Mouse (Mus musculus) fat pad, adult 2 months (tissue): ENCODE results near the gene Iscu.
"Not testable (repeated sequence)": the region's sequence is repeated elsewhere in the genome, so short reads cannot be mapped to it uniquely, and the experiment has no call there.

Source experiments
- DNase-seq: peaks from one replicate; pipeline ENCODE4 v3.0.0-alpha.2; 2011; ENCODE audit warnings: low read depth, low spot score; ENCODE audit errors: extremely low read depth

Iscu gene

DNA sequence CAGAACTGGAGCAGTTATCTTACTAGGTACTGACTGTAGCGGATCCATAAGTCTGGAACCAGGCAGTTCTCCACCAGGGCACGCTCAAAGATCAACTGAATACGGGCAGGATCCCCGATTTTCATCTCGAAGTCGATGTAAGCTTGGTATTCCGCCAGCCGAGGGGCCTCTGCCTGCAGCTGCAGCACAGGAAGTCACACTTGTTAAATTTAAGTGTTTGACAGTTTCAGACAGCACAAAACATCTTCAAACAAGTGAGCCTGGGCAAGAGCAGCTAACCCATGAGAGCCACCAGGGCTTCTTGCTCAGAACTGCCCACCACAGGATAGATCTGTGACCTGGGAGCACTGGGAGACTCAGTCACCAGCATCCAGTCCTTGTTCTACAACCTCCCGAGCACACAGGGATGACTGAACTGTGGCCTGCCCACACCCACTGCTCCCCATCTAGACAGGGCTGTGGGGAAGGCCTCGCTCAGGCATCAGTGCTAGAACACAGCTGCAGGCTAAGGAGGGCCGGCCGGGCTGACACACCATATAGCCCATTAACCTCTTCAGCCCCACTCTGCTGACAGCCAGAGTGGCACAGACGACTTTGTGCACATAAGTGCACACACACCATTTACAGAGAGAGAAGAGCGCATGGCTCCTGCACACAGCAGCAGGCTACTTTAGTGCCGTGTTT, 17.1 kb upstream of the Iscu start:
- DNase-seq: no peak

DNA sequence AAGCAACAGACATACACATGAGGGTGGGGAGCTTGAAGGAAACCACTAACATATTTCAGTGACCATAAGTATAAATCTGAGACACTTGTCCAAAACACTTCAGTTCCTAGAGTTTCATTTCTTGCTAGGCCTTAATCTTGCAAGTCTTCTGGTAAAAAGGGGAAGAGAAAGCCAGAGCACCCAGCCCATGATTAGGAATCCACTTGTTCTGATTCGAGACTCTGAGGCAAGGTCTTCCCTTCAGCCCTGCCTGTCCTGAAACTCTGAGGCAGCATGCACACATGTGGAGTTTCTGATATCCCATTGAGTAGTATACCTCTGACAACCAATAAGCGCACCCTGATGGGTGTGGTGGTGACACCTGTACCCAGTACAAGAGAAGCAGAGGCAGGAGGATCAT, 11.0 kb upstream of the Iscu start:
- DNase-seq: no peak

GRCm38 (mm10) chr5:113764426-113764825, 8.1 kb upstream of the Iscu start:
- DNase-seq: no peak

DNA sequence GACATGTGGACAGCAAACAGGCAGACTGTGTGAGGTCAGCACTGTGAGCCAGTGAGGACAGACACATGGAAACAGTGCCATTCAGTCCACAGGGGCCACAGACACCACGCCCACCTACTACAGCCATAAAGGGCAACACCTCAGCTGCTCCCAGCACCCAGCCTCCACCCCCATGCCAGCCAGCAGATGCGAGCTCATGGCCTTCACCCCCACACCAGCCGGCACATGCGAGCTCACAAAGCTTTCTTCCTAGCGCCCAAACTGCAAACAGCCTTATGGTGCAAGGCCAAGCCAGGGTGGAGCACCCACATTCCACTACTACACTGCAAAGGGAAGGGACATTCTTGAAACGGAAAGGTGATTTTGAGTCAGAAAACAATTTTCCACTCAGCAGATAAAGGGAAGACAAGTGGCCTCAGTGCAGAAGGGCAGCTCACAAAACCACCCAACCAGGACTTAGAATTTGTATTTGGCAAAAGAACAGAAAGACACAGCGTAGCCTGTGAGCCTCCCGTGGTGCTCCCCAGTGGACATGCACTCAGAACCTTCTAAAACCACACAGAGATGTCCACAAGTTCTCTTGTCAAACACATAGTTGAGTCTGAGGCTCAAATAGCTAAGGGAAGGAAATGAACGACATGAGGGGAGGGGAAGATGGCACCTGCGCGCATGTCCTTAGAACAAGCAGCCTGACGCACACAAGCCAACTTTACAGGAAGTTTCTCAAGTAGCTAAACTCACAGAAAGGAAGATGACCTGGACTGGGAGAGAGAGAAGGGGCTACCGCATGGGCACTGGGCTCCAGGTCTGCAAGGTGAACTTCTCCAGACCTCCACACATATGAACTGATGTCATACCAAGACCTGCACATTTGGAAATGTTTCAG, 6.7 kb upstream of the Iscu start:
- DNase-seq: no peak

GRCm38 (mm10) chr5:113768806-113769205, 3.7 kb upstream of the Iscu start:
- no peak for DNase-seq

DNA sequence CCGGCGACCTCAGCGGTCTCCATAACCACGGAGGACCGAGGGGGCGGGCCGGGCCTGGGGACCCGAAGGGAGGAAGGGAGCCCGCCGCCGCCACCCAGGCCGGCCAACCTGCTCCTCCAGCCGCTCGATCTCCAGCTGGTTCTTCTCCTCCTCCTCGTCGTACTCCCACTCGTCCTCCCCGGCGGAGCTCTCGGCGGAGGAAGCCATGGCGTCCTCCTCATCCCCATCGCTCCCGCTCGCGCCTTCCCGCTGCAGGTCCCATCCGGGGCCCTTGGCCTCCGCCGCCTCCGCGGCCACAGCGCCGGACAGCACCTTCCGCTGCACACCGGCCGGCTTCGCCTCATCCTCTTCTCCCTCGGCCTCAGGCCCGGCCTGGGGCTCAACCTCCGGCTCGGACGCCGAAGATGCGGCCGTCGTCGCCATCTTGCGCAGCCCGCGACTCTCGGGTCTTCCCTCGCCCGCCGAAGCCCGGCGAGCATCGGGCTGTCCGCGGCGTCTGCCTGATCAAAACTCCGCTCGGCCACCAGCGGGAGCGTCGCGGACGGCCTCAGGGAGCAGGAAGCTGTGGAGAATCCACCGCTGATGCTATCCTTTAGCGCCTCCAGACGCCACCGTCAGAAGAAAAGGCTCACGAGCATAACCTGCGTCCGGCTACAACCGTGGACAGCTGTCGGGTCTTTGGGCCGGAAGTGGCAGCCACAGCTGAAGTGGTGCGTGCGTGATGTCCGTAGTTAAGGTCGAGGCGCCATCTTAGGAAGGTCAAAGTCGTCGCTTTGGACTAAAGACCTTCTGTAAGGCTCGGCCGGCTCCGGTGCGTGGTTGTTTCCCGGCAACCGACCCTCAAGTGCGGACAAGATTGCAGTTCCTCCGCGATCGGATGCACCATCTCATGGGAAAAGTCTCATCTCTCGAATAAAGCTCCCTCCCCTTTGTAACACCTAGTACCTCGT, 1.1 kb upstream of the Iscu start:
- peak; percentile 28 for DNase-seq

GRCm38 (mm10) chr5:113772905-113773519, 464 bp downstream of the Iscu start:
- DNase-seq: no peak

DNA sequence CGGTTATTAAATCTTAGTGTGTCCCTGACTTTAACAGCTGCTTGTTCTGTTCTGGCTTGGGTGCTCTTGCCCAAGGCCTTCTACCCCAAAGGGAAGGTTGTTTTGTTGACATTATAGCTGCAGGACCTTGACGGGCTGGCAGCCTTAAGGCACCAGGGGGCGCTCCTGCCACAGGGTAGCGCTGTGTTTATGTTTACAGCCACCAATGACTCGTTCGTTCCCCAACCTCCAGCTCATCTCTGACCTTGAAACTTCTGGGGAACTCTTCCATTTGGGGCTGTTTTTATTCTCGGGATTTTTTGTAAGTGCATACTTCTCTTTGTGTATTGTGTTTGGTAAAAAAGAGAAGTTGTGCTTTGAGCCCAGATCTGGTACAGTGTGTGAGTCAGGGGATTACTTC, 1.1 kb downstream of the Iscu start:
- DNase-seq: no peak

DNA sequence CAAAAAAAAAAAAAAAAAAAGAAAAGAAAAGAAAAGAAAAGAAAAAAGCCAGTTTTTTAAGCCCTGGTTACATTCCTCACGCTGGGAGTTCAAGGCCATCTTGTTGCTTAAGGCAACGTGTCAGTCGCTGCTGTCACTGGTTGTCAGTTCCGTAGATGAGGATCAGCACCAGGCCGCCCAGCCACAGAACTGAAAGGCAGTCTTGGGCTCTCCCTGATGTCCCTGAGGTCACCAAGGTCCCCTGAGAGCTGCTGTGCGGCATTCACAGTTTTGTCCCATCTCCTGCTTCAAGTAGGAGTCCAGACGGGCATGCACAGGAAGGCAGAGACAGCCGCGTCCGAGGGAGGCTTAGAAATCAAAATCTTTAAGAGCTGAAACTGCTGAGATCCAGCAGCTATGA, 3.0 kb downstream of the Iscu start:
- no peak for DNase-seq

DNA sequence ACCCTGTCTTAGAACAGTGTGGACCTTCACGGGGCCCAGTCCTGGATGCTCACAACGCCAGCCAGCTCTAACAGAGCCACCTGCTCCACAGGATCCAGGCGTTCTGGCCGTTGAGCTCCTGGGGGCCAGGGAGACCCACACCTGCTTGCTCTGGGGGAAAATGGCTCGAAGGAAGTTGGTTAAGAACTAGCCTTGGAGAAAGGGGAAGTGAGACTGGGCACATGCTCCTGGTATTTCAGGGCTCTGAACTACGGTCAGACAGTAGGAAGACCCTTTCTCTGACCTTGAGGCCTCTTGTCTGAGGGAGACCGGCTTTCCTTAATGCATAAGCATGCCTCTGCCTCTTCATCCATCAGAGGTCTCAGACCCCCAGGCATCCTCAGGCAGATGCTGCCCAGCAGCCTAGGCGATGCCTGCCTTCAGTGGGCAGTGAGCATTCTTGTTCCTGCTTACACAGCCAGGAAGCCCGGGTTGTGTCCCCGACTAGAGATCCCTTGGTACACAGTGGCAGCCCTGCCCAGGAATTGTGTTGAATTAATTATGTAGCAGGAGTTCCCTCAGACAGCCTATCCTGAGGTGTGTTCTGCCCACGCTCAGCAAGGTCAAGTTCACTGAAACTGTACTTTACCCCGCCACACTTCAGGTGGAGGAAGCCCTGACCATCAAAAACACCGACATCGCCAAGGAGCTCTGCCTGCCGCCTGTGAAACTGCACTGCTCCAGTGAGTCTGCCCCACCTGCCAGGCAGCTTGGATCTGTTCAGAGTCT, 3.8 kb downstream of the Iscu start:
- DNase-seq: no peak

GRCm38 (mm10) chr5:113776896-113777226, 4.3 kb downstream of the Iscu start:
- no peak for DNase-seq

DNA sequence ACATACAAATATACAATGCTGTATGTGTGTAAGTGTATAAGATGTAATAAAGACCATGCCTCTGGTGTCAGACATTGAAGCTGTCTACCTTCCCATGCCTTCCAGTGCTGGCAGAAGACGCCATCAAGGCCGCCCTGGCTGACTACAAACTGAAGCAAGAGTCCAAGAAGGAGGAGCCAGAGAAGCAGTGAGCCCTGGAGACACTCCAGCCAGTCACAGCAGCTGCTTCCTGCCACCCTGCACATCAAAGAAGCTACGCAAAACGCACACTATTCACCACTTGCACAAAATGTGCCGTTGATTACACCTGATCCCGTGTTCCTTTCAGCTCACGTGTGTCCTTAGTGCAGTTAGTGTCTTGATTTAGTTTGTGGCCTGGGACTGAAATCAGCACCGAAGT, 5.2 kb downstream of the Iscu start:
- not testable (repeated sequence) for DNase-seq

DNA sequence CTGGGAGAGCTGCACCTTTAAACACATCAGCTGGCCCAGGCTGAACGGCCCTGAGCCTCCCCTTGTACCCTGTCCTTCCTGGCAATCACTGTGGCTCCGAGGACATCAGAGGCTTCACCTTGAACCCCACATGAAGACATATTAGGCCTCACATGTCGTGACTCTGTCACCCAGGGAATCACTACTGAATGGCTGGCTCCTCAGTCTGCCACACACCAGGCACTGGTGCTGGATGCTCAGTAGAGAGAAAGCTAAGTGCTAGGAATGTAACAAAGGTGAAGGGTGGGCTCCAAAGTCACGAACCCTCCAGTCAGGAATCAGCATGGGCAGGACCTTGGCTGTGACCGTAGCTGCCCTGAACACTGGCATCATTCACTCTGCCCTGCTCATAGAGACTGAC, 7.0 kb downstream of the Iscu start:
- no peak for DNase-seq

GRCm38 (mm10) chr5:113780082-113780752, 7.7 kb downstream of the Iscu start:
- DNase-seq: no peak

- no peak for DNase-seq
Observed at GRCm38 (mm10) chr5:113780763-113781162, 8.2 kb downstream of the Iscu start.

- no peak for DNase-seq
Observed at GRCm38 (mm10) chr5:113781254-113781653, 8.7 kb downstream of the Iscu start.

DNA sequence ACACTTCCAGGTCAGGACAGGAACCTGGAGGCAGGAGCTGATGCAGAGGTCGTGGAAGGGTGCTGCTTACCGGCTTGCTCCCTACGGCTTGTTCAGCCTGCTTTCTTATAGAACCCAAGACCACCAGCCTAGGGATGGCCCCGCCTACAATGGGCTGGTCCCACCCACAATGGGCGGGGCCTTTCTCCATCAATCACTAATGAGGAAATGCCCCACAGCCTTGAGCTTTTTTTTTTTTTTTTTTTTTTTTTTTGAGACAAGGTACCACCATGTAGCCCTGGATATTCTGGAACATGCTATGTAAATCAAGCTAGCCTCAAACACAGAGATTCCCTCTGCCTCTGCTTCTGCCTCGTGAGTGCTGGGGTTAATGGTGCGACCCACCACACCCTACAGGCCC, 9.3 kb downstream of the Iscu start:
- no peak for DNase-seq

DNA sequence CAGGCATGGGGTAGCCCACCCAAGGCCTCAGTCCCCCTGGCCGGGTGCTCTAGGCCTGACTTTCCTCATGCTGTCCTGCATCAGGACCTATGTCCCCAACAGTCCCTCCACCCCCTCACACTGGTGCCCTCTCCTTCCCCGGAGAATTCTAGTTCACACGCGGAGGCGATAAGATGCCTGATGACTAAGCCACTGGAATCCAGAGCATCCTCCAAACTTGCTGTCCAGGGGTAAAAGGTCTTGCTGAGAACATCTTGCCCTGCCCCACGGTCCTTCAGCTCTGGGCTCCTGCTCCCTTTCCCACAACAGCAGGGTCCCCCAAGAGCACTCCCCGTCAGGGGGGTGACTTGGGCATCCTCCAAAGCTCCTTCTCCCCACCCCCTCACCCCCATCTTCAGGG, 10.1 kb downstream of the Iscu start:
- DNase-seq: no peak

DNA sequence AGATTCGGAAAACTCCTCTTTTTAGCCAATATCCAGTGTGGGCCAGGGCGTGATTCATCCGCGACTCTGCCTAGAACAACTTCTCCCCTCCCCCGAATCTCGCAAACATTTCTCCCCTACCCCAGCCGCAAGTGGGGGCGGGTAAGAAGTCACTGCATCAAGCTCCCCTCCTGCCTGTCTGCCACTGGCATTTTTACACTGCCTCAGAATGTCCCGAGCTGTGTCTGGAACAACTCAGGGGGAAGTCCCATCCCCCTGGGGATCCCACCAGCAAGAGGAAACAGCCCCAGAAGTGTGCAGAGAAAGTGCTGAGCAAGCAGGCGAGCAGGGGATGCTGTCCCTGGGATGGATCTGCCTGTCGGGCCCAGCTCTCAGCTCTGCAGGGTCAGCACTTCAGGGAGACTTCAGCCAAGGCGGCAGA, 11.0 kb downstream of the Iscu start:
- DNase-seq: no peak

- DNase-seq: not testable (repeated sequence)
Observed at GRCm38 (mm10) chr5:113784104-113784503, 11.6 kb downstream of the Iscu start.
